Mouse (Mus musculus): ENCODE data around the gene Btnl4. TPM values are rescaled to one million over a fixed set of nuclear protein-coding genes. Genes with fewer than 3 reads are reported as not detected.
"Not testable (repeated sequence)": the region's sequence is repeated elsewhere in the genome, so short reads cannot be mapped to it uniquely, and the experiment has no call there.

Gene Btnl4
- polyA plus RNA-seq, 1 experiment from 2014 or later, result not detected

DNA sequence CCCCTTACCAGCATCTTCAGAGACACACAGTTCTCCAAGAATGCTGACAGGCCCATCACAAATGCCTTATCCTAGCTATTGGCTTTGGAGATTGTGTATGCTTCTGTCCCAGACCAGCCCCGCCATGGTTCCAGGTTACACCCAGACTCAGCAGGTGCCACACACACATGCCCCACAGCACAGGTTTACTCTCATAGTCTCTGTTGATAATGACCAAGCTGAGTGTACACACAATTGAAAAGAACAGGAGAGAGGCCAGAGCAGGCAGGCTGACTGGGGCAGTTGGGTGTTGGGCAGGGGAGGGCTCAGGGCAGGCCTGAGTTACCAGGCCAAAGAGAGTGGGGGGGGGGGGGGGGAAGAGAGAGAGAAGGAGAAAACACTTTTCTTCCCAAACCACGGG is 691 bp downstream of the Btnl4 start:
- no peak overlapping the region for H3K9ac ChIP-seq (replicated peaks)
- H3K36me3 ChIP-seq, result no peaks in the 10 kb centered on the region
- no peak overlapping the region for H3K27ac ChIP-seq (replicated peaks)
- H3K27me3 ChIP-seq, result no peaks in the 10 kb centered on the region
- no peak overlapping the region for H3K4me2 ChIP-seq (replicated peaks)
- no peak overlapping the region for H3K4me3 ChIP-seq
- no peaks in the 10 kb centered on the region for H3K4me1 ChIP-seq
- ATAC-seq (replicated peaks), result no peak
- no peaks in the 10 kb centered on the region for H3K9me3 ChIP-seq
- WGBS, result 87% methylated on average over 1 of the region's 2 CpGs

GRCm38 (mm10) chr17:34475060-34475459 is 2.1 kb downstream of the Btnl4 start:
- Histone ChIP-seq H3K9ac (replicated peaks) (no peak overlapping the region), H3K27ac (replicated peaks) (no peak overlapping the region), H3K4me1 (no peaks in the 10 kb centered on the region), H3K27me3 (no peaks in the 10 kb centered on the region), H3K9me3 (no peaks in the 10 kb centered on the region), H3K4me2 (replicated peaks) (no peak overlapping the region), H3K4me3 (no peak overlapping the region), H3K36me3 (no peaks in the 10 kb centered on the region)
- WGBS, result 82% methylated on average over 3 of the region's 3 CpGs
- no peak for ATAC-seq (replicated peaks)

DNA sequence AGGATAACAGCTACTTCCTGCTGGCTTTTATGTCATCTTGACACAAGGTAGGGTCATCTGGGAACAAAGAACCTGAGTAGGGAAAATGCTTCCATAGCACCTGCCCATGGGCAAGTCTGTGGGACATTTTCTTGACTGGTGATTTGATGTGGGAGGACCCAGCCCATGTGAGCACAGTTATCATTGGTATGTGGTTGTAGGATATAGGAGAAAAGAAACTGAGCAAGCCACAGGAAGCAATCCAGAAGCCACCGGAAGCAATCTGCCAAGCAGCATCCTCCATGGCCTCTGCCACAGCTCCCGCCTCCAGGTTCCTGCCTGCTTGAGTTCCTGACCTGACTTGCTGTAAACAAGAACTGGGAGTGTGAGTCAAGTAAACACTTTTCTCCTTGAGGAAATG is 6.6 kb downstream of the Btnl4 start:
- Histone ChIP-seq H3K4me1 (no peaks in the 10 kb centered on the region), H3K4me3 (no peak overlapping the region), H3K4me2 (replicated peaks) (no peak overlapping the region), H3K9me3 (no peaks in the 10 kb centered on the region), H3K27ac (replicated peaks) (no peak overlapping the region), H3K36me3 (no peaks in the 10 kb centered on the region), H3K27me3 (no peaks in the 10 kb centered on the region), H3K9ac (replicated peaks) (no peak overlapping the region)
- ATAC-seq (replicated peaks), result no peak
- WGBS, result 88% methylated on average over 2 of the region's 2 CpGs

GRCm38 (mm10) chr17:34465906-34466305 is 11.2 kb downstream of the Btnl4 start:
- H3K36me3 ChIP-seq; H3K9me3 ChIP-seq; H3K27ac ChIP-seq (replicated peaks); ATAC-seq (replicated peaks); H3K27me3 ChIP-seq; H3K4me3 ChIP-seq; H3K4me2 ChIP-seq (replicated peaks); H3K4me1 ChIP-seq; H3K9ac ChIP-seq (replicated peaks): not testable (repeated sequence)

DNA sequence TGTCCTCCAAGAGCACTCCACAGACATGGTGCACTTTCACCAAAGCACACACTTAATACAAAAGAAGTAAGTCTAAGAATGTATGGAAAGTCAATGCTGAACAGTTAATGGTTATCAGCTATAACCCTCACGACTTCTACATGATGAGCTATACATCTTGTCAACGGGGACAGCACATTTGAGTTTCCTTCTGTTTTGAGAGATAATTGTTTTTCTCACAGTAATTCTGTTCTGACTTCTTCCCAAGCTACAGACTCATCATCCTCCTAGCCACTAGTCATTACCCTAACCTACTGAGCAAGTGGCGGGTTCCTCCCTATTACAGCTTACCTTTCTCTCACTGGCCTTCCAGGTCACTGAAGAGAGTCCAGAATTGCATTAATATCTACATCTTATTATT is 17.9 kb downstream of the Btnl4 start:
- H3K9ac ChIP-seq (replicated peaks), result no peak overlapping the region
- no peak overlapping the region for H3K4me3 ChIP-seq
- H3K9me3 ChIP-seq, result no peaks in the 10 kb centered on the region
- WGBS, result 93% methylated on average over 3 of the region's 3 CpGs
- H3K36me3 ChIP-seq, result no peaks in the 10 kb centered on the region
- no peak for ATAC-seq (replicated peaks)
- H3K27ac ChIP-seq (replicated peaks), result no peak overlapping the region
- no peak overlapping the region for H3K4me2 ChIP-seq (replicated peaks)
- no peaks in the 10 kb centered on the region for H3K4me1 ChIP-seq
- no peaks in the 10 kb centered on the region for H3K27me3 ChIP-seq

DNA sequence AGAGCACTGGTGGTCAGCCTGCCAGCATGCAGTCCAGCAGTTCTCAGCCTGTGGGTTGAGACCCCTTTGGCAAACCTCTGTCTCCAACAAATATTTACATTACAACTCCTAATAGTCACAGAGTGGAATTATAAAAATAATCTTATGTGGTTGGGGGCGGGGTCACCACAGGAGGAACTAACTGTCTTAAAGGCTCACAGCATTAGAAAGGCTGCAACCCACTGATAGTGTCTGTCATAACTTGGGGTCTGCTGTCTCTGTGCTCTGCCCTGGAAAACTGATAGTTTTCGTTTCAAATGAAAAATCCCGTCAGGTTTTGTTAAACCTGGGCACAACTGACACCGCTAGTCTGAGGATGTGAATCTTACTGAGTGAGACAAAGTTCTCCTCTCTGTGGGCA is 19.4 kb downstream of the Btnl4 start:
- 82% methylated on average over 4 of the region's 4 CpGs for WGBS
- no peak overlapping the region for H3K4me3 ChIP-seq
- H3K27ac ChIP-seq (replicated peaks), result no peak overlapping the region
- H3K36me3 ChIP-seq, result no peaks in the 10 kb centered on the region
- no peaks in the 10 kb centered on the region for H3K4me1 ChIP-seq
- no peaks in the 10 kb centered on the region for H3K9me3 ChIP-seq
- no peak overlapping the region for H3K9ac ChIP-seq (replicated peaks)
- ATAC-seq (replicated peaks), result no peak
- H3K27me3 ChIP-seq, result no peaks in the 10 kb centered on the region
- no peak overlapping the region for H3K4me2 ChIP-seq (replicated peaks)

- ATAC-seq (replicated peaks), result no peak
- Histone ChIP-seq H3K9ac (replicated peaks) (no peak overlapping the region), H3K4me1 (no peaks in the 10 kb centered on the region), H3K27me3 (no peaks in the 10 kb centered on the region), H3K4me3 (no peak overlapping the region), H3K9me3 (no peaks in the 10 kb centered on the region), H3K27ac (replicated peaks) (no peak overlapping the region), H3K36me3 (no peaks in the 10 kb centered on the region), H3K4me2 (replicated peaks) (no peak overlapping the region)
- WGBS, result 71% methylated on average over 6 of the region's 6 CpGs
These were observed 28.6 kb downstream of the Btnl4 start for GRCm38 (mm10) chr17:34448473-34449041.

DNA sequence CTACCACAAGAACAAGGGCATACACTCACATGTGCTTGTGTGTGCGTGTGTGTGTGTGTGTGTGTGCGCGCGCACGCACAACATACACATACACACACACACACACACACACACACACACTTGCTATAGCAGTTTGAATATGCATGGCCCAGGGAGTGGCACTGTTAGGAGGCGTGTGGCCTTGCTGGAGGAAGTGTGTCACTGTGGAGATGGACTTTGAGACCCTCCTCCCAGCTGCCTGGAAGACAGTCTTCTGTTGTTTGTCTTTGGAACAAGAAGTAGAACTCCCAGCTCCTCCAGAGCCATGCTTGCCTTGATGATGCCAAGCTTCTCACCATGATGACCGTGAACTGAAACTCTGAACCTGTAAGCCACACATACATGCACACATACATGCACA is 35.1 kb downstream of the Btnl4 start:
- ATAC-seq (replicated peaks), result no peak
- H3K4me1 ChIP-seq, result no peaks in the 10 kb centered on the region
- H3K9ac ChIP-seq (replicated peaks), result no peak overlapping the region
- WGBS, result 87% methylated on average over 7 of the region's 7 CpGs
- H3K27me3 ChIP-seq, result no peaks in the 10 kb centered on the region
- no peak overlapping the region for H3K4me2 ChIP-seq (replicated peaks)
- H3K27ac ChIP-seq (replicated peaks), result no peak overlapping the region
- H3K9me3 ChIP-seq, result no peaks in the 10 kb centered on the region
- H3K36me3 ChIP-seq, result no peaks in the 10 kb centered on the region
- no peak overlapping the region for H3K4me3 ChIP-seq

DNA sequence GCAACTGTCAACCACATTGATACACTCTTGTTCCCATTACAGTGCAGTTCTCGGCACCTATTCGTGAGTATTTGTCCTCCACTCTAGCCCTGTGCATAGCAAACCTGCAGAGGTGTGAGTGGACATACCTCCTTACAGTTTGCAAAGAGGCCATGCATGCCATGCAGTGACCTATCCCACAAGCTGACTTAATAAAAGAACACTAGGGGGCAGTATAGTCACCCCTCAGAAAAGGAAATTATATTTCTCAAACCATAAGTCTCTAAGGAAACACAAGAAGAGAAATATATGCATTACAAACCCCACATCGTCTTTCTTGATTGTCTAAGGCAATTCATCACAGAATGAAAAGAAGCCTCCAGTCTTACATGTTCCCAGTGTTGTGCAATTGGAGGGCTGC is 37.3 kb downstream of the Btnl4 start:
- no peaks in the 10 kb centered on the region for H3K4me1 ChIP-seq
- H3K27me3 ChIP-seq, result no peaks in the 10 kb centered on the region
- ATAC-seq (replicated peaks), result no peak
- WGBS, result 50% methylated on average over 3 of the region's 3 CpGs
- no peak overlapping the region for H3K4me2 ChIP-seq (replicated peaks)
- no peak overlapping the region for H3K9ac ChIP-seq (replicated peaks)
- H3K36me3 ChIP-seq, result no peaks in the 10 kb centered on the region
- no peak overlapping the region for H3K27ac ChIP-seq (replicated peaks)
- no peaks in the 10 kb centered on the region for H3K9me3 ChIP-seq
- no peak overlapping the region for H3K4me3 ChIP-seq

GRCm38 (mm10) chr17:34438588-34438987 is 38.5 kb downstream of the Btnl4 start:
- no peaks in the 10 kb centered on the region for H3K36me3 ChIP-seq
- H3K4me1 ChIP-seq, result no peaks in the 10 kb centered on the region
- WGBS, result 63% methylated on average over 1 of the region's 1 CpGs
- H3K9me3 ChIP-seq, result no peaks in the 10 kb centered on the region
- no peak overlapping the region for H3K4me2 ChIP-seq (replicated peaks)
- no peaks in the 10 kb centered on the region for H3K27me3 ChIP-seq
- H3K27ac ChIP-seq (replicated peaks), result no peak overlapping the region
- ATAC-seq (replicated peaks), result no peak
- no peak overlapping the region for H3K4me3 ChIP-seq
- H3K9ac ChIP-seq (replicated peaks), result no peak overlapping the region

- Histone ChIP-seq H3K27me3 (no peaks in the 10 kb centered on the region), H3K4me1 (no peaks in the 10 kb centered on the region), H3K4me3 (no peak overlapping the region), H3K9ac (replicated peaks) (no peak overlapping the region), H3K36me3 (no peaks in the 10 kb centered on the region), H3K4me2 (replicated peaks) (no peak overlapping the region), H3K27ac (replicated peaks) (no peak overlapping the region), H3K9me3 (no peaks in the 10 kb centered on the region)
- no peak for ATAC-seq (replicated peaks)
- WGBS, result 68% methylated on average over 7 of the region's 7 CpGs
These were observed 39.5 kb downstream of the Btnl4 start for GRCm38 (mm10) chr17:34437606-34438005.

DNA sequence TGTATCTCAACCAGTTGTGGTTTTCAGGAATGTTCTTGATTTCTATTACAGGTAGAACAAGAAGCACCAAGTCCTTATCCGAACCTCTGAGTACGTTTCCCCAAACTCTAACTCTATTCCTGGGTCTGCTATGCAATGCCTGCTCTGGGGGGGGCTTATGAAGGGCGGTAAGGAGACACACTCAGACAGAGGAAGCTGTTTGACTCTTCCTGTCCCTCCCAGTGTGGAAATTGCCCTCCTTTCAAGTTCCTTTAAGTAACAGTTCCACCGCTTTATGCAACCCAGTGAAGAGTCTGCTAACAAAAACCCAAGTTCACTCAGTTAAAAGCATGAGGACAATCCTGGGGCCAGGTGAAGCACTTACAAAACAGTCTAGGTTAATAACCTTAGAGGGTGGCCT is 40.0 kb downstream of the Btnl4 start:
- WGBS, result 76% methylated on average over 4 of the region's 4 CpGs
- H3K4me3 ChIP-seq, result no peak overlapping the region
- no peak overlapping the region for H3K4me2 ChIP-seq (replicated peaks)
- H3K4me1 ChIP-seq, result no peaks in the 10 kb centered on the region
- no peaks in the 10 kb centered on the region for H3K9me3 ChIP-seq
- no peaks in the 10 kb centered on the region for H3K27me3 ChIP-seq
- no peak overlapping the region for H3K27ac ChIP-seq (replicated peaks)
- no peak overlapping the region for H3K9ac ChIP-seq (replicated peaks)
- ATAC-seq (replicated peaks), result no peak
- H3K36me3 ChIP-seq, result no peaks in the 10 kb centered on the region

- no peaks in the 10 kb centered on the region for H3K36me3 ChIP-seq
- no peak overlapping the region for H3K9ac ChIP-seq (replicated peaks)
- H3K27me3 ChIP-seq, result no peaks in the 10 kb centered on the region
- no peak for ATAC-seq (replicated peaks)
- H3K4me3 ChIP-seq, result no peak overlapping the region
- no peaks in the 10 kb centered on the region for H3K9me3 ChIP-seq
- no peak overlapping the region for H3K27ac ChIP-seq (replicated peaks)
- H3K4me2 ChIP-seq (replicated peaks), result no peak overlapping the region
- no peaks in the 10 kb centered on the region for H3K4me1 ChIP-seq
These were observed 49.5 kb downstream of the Btnl4 start for GRCm38 (mm10) chr17:34427597-34427996.
